Mouse (Mus musculus) brain, adult 2 months (tissue): Measurements from ENCODE around the gene Kcnk16.
A peak's percentile ranks its signal among the peaks of the same experiment; 100 is the strongest.
"Not testable (repeated sequence)": the region's sequence is repeated elsewhere in the genome, so short reads cannot be mapped to it uniquely, and the experiment has no call there.

Experiments
- DNase-seq: peaks from one replicate; pipeline ENCODE4 v3.0.0; 2011; ENCODE audit warnings: low read depth, low spot score

Kcnk16 gene

GRCm38 (mm10) chr14:20269082-20269809 is at the start of gene Kcnk16:
Gene Kcnk16, minus strand, starts transcription at chr14:20269199.
- no peak for DNase-seq

GRCm38 (mm10) chr14:20315137-20315536 is 46.1 kb upstream of the Kcnk16 start:
- DNase-seq, result no peak

GRCm38 (mm10) chr14:20305085-20305484 is 36.1 kb upstream of the Kcnk16 start:
- not testable (repeated sequence) for DNase-seq

- DNase-seq, result peak; percentile 78
These were observed 29.1 kb upstream of the Kcnk16 start for GRCm38 (mm10) chr14:20298131-20298530.

- DNase-seq, result peak; percentile 18
These were observed 28.6 kb upstream of the Kcnk16 start for GRCm38 (mm10) chr14:20297616-20298015.

GRCm38 (mm10) chr14:20294947-20295346 is 25.9 kb upstream of the Kcnk16 start:
- no peak for DNase-seq

- peak; percentile 99 for DNase-seq
These were observed 25.3 kb upstream of the Kcnk16 start, which contains the start of gene Nudt13 for GRCm38 (mm10) chr14:20294117-20294892. Gene Nudt13, plus strand, starts transcription at chr14:20294697.

GRCm38 (mm10) chr14:20291391-20291790 is 22.4 kb upstream of the Kcnk16 start:
- peak; percentile 19 for DNase-seq

- DNase-seq, result peak; percentile 55
These were observed 578 bp downstream of the Kcnk16 start for GRCm38 (mm10) chr14:20268421-20268820.

- DNase-seq, result no peak
These were observed 6.7 kb downstream of the Kcnk16 start for GRCm38 (mm10) chr14:20262346-20262745.

- DNase-seq, result peak; percentile 79
These were observed 10.6 kb downstream of the Kcnk16 start for GRCm38 (mm10) chr14:20258185-20259113.

- peak; percentile 51 for DNase-seq
These were observed 18.5 kb downstream of the Kcnk16 start for GRCm38 (mm10) chr14:20250237-20251171.

- no peak for DNase-seq
These were observed 21.0 kb downstream of the Kcnk16 start for GRCm38 (mm10) chr14:20248001-20248400.

GRCm38 (mm10) chr14:20246811-20247266 is 22.2 kb downstream of the Kcnk16 start:
- DNase-seq, result no peak

- DNase-seq, result no peak
These were observed 23.1 kb downstream of the Kcnk16 start for GRCm38 (mm10) chr14:20245861-20246260.

GRCm38 (mm10) chr14:20245318-20245717 is 23.7 kb downstream of the Kcnk16 start:
- no peak for DNase-seq

GRCm38 (mm10) chr14:20243158-20243557 is 25.8 kb downstream of the Kcnk16 start:
- no peak for DNase-seq

GRCm38 (mm10) chr14:20242454-20242853 is 26.5 kb downstream of the Kcnk16 start:
- no peak for DNase-seq

GRCm38 (mm10) chr14:20234403-20234802 is 34.6 kb downstream of the Kcnk16 start:
- no peak for DNase-seq
